Mouse (Mus musculus): ENCODE results near the gene Qk. TPM values are rescaled to one million over a fixed set of nuclear protein-coding genes. Genes with fewer than 3 reads are reported as not detected.

The Qk gene
- 262 TPM for polyA plus RNA-seq (2014; fragmentation: Illumina TruSeq; extraction: RNeasy Lipid Tissue Mini Kit (QIAGEN cat#74804); ENCODE audit: low read depth, low replicate concordance)

GRCm38 (mm10) chr17:10319685-10320455 lies at the start of gene Qk:
Gene Qk, minus strand, starts transcription at chr17:10319854.

Measured in adrenal gland, adult 10 weeks (tissue).